Mouse (Mus musculus): ENCODE results near the gene Sh3kbp1. TPM values are rescaled to one million over a fixed set of nuclear protein-coding genes. Genes with fewer than 3 reads are reported as not detected.
A peak's percentile ranks its signal among the peaks of the same experiment; 100 is the strongest.

Sh3kbp1 gene
- total and polyA plus RNA-seq, 2 experiments from 2014 or later: 46.7 to 58.8 TPM

GRCm38 (mm10) chrX:159737344-159737743 is 110.3 kb downstream of the Sh3kbp1 start:
- 75% methylated on average over 1 of the region's 1 CpGs for WGBS
- H3K4me1 ChIP-seq (ENCODE audit: insufficient read depth): no peaks in the 10 kb centered on the region

DNA sequence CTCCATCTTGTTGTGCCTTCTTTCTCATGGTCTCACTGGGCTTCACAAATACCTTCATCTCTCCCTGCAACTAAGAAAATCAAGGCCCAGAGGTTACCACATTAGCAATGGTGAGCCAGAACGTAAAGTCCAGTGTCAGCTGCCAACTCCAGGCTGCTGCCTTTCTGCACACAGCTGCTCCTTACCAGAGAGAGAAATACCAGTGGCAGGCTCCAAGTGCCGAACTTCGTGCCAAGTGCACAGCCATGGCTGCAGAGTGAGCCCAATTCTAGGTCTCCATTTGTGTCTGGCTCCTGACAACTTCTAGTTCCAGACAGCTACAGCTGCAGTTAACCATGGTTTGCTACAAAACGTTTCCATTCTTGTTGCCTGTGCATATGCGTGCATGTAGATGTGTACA is 117.0 kb downstream of the Sh3kbp1 start:
- H3K27ac ChIP-seq (ENCODE audit: low read depth, low read length): no peak overlapping the region
- no peaks in the 10 kb centered on the region for H3K36me3 ChIP-seq (ENCODE audit: insufficient read depth)
- DNase-seq (peak; percentile 27), ATAC-seq (no peak)
- 42% methylated on average over 5 of the region's 5 CpGs for WGBS
- no peaks in the 10 kb centered on the region for H3K27me3 ChIP-seq (ENCODE audit: insufficient read depth, low read length)
- no peak overlapping the region for H3K4me3 ChIP-seq (ENCODE audit: low read depth, low read length)
- H3K4me1 ChIP-seq (ENCODE audit: insufficient read depth): no peaks in the 10 kb centered on the region
- H3K9ac ChIP-seq: no peak overlapping the region
- H3K9me3 ChIP-seq (ENCODE audit: low read length): no peaks in the 10 kb centered on the region
- TF ChIP-seq CTCF (IDR thresholded peaks at IDR 0.05; ENCODE audit: low read depth): no peak
- no peak overlapping the region for H3K4me2 ChIP-seq (ENCODE audit: low read depth)

More at GRCm38 (mm10) chrX:159737344-159737743, 110.3 kb downstream of the Sh3kbp1 start:
- Histone ChIP-seq H3K27me3 (ENCODE audit: insufficient read depth, low read length) (no peaks in the 10 kb centered on the region), H3K9me3 (ENCODE audit: low read length) (no peaks in the 10 kb centered on the region), H3K4me2 (ENCODE audit: low read depth) (no peak overlapping the region), H3K9ac (no peak overlapping the region), H3K27ac (ENCODE audit: low read depth, low read length) (no peak overlapping the region), H3K4me3 (ENCODE audit: low read depth, low read length) (no peak overlapping the region), H3K36me3 (ENCODE audit: insufficient read depth) (no peaks in the 10 kb centered on the region)
- ATAC-seq (no peak), DNase-seq (no peak)
- TF ChIP-seq CTCF (IDR thresholded peaks at IDR 0.05; ENCODE audit: low read depth): no peak

GRCm38 (mm10) chrX:159744620-159745019 is 117.5 kb downstream of the Sh3kbp1 start:
- no peaks in the 10 kb centered on the region for H3K36me3 ChIP-seq (ENCODE audit: insufficient read depth)
- H3K4me2 ChIP-seq (ENCODE audit: low read depth): no peak overlapping the region
- no peaks in the 10 kb centered on the region for H3K9me3 ChIP-seq (ENCODE audit: low read length)
- no peak overlapping the region for H3K9ac ChIP-seq
- 36% methylated on average over 3 of the region's 3 CpGs for WGBS
- TF ChIP-seq CTCF (IDR thresholded peaks at IDR 0.05; ENCODE audit: low read depth): no peak
- no peak overlapping the region for H3K27ac ChIP-seq (ENCODE audit: low read depth, low read length)
- H3K27me3 ChIP-seq (ENCODE audit: insufficient read depth, low read length): no peaks in the 10 kb centered on the region
- no peak for DNase-seq
- no peak overlapping the region for H3K4me3 ChIP-seq (ENCODE audit: low read depth, low read length)
- ATAC-seq: no peak
- no peaks in the 10 kb centered on the region for H3K4me1 ChIP-seq (ENCODE audit: insufficient read depth)

DNA sequence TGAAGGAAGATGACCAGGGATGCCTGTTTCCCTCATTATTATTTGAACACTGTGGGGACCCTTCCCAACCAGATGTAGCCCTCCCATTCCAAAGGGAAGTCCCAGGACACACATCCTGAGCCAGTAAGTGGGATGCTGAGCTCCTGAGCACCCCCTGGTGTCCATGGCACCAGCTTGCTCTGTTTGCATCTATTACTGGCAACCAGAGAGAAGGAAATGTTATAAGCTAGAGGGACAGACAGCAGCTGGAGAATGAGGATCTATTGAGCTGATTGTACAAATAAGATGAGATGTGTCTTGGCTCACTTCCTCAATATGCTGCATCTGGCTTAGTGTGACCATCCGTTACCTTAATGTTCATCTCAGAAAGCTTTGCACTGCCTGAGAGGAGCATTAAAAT is 124.8 kb downstream of the Sh3kbp1 start:
- Histone ChIP-seq H3K36me3 (ENCODE audit: insufficient read depth) (no peaks in the 10 kb centered on the region), H3K27ac (ENCODE audit: low read depth, low read length) (no peak overlapping the region), H3K9ac (no peak overlapping the region), H3K4me2 (ENCODE audit: low read depth) (no peak overlapping the region), H3K9me3 (ENCODE audit: low read length) (no peaks in the 10 kb centered on the region), H3K4me3 (ENCODE audit: low read depth, low read length) (no peak overlapping the region), H3K27me3 (ENCODE audit: insufficient read depth, low read length) (no peaks in the 10 kb centered on the region), H3K4me1 (ENCODE audit: insufficient read depth) (no peaks in the 10 kb centered on the region)
- no peak for DNase-seq
- peak; percentile 50 for TF ChIP-seq CTCF (IDR thresholded peaks at IDR 0.05; ENCODE audit: low read depth)
- WGBS: 79% methylated on average over 1 of the region's 1 CpGs
- ATAC-seq: no peak

DNA sequence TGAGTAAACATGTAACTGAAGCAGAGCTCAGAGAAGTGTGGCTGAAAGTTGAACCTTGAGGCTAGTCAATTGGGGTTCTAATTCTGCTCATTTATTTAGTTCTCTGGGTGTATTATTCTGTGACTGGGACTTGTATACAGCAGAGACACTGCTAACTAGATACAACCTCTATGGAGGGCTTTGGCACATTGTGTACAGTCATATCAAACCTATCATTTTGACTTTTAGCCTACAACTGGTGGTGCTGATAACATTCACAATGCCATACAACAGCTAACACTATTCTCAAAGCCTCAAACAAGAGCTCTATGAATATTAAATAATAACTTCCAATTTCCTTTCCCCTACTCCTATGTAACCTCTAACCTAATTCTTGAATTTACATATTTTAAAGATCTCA is 129.2 kb downstream of the Sh3kbp1 start:
- Histone ChIP-seq H3K9ac (no peak overlapping the region), H3K27me3 (ENCODE audit: insufficient read depth, low read length) (no peaks in the 10 kb centered on the region), H3K4me3 (ENCODE audit: low read depth, low read length) (no peak overlapping the region), H3K27ac (ENCODE audit: low read depth, low read length) (no peak overlapping the region), H3K4me2 (ENCODE audit: low read depth) (no peak overlapping the region), H3K9me3 (ENCODE audit: low read length) (no peaks in the 10 kb centered on the region), H3K4me1 (ENCODE audit: insufficient read depth) (no peaks in the 10 kb centered on the region), H3K36me3 (ENCODE audit: insufficient read depth) (no peaks in the 10 kb centered on the region)
- DNase-seq: no peak
- no peak for TF ChIP-seq CTCF (IDR thresholded peaks at IDR 0.05; ENCODE audit: low read depth)
- no peak for ATAC-seq

DNA sequence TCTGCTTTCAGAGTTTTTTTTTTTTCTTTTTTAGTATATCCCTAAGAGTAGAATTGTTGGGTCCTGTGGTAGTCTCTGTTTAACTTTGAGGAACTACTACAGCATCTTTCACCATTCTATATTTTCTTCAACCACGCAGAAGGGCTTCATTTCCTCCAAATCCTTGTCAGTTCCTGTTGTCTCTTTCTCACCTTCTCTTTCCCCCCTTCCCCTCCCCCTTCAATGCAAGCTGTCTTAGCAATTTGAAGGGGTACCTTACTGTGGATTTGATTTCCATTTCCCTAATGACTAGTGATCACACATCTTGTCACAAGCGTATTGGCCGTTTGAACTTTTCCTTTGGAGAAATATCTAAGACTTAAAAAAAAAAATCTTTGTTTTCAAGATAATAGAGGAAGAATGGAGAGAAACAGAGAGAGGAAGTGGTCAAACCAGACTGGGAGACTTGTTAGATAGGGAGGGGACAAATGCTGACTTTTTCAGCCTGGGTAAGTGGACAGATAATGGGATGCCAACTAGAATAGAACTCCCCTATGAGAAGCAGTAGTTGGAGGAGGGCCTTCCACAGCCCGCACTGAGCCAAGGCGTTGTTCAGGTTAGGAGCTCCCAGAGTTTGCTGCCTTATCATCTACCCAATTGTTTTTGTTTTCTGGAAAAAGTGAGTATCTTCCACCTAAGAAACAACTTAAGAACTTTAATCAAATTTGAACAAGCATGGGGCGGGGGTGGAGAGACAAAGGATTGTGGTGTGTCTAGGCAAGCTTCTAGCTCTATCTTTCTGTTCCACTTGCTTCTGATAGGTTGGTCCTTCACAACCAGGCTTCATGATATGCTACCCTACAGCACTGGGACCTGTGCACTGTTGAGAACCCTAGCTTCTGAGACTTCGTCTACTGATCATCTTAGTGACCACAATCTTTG is 130.1 kb downstream of the Sh3kbp1 start:
- Histone ChIP-seq H3K4me1 (ENCODE audit: insufficient read depth) (no peaks in the 10 kb centered on the region), H3K9me3 (ENCODE audit: low read length) (no peaks in the 10 kb centered on the region)

GRCm38 (mm10) chrX:159757854-159758540 is 130.9 kb downstream of the Sh3kbp1 start:
- H3K9ac ChIP-seq: no peak overlapping the region
- no peak overlapping the region for H3K27ac ChIP-seq (ENCODE audit: low read depth, low read length)
- ATAC-seq: no peak
- no peak overlapping the region for H3K4me3 ChIP-seq (ENCODE audit: low read depth, low read length)
- WGBS: 79% methylated on average over 5 of the region's 5 CpGs
- H3K4me1 ChIP-seq (ENCODE audit: insufficient read depth): no peaks in the 10 kb centered on the region
- H3K9me3 ChIP-seq (ENCODE audit: low read length): no peaks in the 10 kb centered on the region
- no peak overlapping the region for H3K4me2 ChIP-seq (ENCODE audit: low read depth)
- TF ChIP-seq CTCF (IDR thresholded peaks at IDR 0.05; ENCODE audit: low read depth): no peak
- H3K27me3 ChIP-seq (ENCODE audit: insufficient read depth, low read length): no peaks in the 10 kb centered on the region
- no peaks in the 10 kb centered on the region for H3K36me3 ChIP-seq (ENCODE audit: insufficient read depth)
- DNase-seq: no peak

More for the DNA sequence above, 130.1 kb downstream of the Sh3kbp1 start:
- Histone ChIP-seq H3K4me2 (ENCODE audit: low read depth) (no peak overlapping the region), H3K27ac (ENCODE audit: low read depth, low read length) (no peak overlapping the region), H3K36me3 (ENCODE audit: insufficient read depth) (no peaks in the 10 kb centered on the region), H3K4me3 (ENCODE audit: low read depth, low read length) (no peak overlapping the region), H3K9ac (no peak overlapping the region), H3K27me3 (ENCODE audit: insufficient read depth, low read length) (no peaks in the 10 kb centered on the region)
- no peak for DNase-seq
- WGBS: 88% methylated on average over 7 of the region's 7 CpGs
- no peak for TF ChIP-seq CTCF (IDR thresholded peaks at IDR 0.05; ENCODE audit: low read depth)
- no peak for ATAC-seq

All from forebrain, postnatal 0 days (tissue).